Mouse (Mus musculus): Measurements from ENCODE around the gene Rnf41.

DNA sequence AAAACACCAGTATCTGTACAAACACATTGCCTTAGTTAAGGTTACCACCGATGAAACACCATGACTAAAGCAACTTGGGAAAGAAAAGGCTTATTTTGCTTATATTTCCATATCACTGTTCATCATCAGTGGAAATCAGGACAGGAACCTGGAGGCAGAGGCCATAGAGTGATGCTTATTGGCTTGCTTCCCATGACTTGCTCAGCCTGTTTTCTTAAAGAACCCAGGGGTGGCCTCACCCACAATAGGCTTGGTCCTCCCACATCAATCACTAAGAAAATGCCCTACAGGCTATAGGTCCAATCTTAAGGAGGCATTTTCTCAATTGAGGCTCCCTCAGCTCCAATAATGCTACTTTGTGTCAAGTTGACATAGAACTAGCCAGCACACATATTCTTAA lies 31.3 kb downstream of the Rnf41 start:
- TF ChIP-seq EP300 (IDR thresholded peaks at IDR 0.05; ENCODE audit: low read depth) (no peak), CTCF (IDR thresholded peaks at IDR 0.05; ENCODE audit: low read depth) (no peak)
